8 mouse cellular contexts compared by ENCODE assay signal in the genomic region with DNA sequence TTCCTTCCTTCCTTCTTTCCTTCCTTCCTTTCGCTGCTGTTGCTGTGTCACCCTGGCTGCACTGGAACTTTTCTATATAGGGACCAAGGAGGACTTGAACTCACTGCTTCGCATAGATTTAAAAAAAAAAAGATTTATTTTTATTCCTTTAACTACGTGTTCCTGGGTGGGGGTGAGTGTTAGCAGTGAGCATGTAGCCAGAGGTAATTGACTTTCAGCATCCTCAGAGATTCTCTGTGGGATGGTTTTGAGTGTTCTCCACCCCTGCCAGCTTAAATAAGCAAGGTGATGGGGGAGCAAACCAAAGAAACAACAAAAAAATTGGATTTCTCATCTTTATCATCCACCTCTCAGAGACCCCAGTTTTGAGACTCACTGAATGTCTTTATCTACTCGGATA. TPM values are rescaled to one million over a fixed set of nuclear protein-coding genes. Genes with fewer than 3 reads are reported as not detected.
A peak's percentile ranks its signal among the peaks of the same experiment; 100 is the strongest.
DNase-seq lines count a peak whose midpoint lies in the region; ATAC-seq lines count a peak whose summit lies in the region.

No protein-coding gene starts in this region.

- WGBS in kidney, embryonic 15.5 days, result 73% methylated on average over 4 of the region's 4 CpGs
- WGBS in embryonic facial prominence, embryonic 11.5 days, result 74% methylated on average over 4 of the region's 4 CpGs
- 74% methylated on average over 4 of the region's 4 CpGs for WGBS in hindbrain, embryonic 16.5 days
- 74% methylated on average over 4 of the region's 4 CpGs for WGBS in midbrain, embryonic 14.5 days

- peak overlapping the region; percentile 98 for H3K4me3 ChIP-seq in kidney, embryonic 15.5 days (replicated peaks)
- peak overlapping the region; percentile 94 for H3K4me3 ChIP-seq in embryonic facial prominence, embryonic 11.5 days (ENCODE audit: low read depth, low read length)
- peak overlapping the region; percentile 61 for H3K4me3 ChIP-seq in hindbrain, embryonic 16.5 days (ENCODE audit: low read length)
- H3K4me3 ChIP-seq in midbrain, embryonic 14.5 days (replicated peaks; ENCODE audit: low read depth, low read length), result peak overlapping the region; percentile 86; the same call in 1 of the 2 replicates

- peaks cover 21% of the 10 kb centered on the region for H3K4me1 ChIP-seq in kidney, embryonic 15.5 days
- H3K4me1 ChIP-seq in embryonic facial prominence, embryonic 11.5 days (ENCODE audit: control insufficient read depth, insufficient read depth, low read length), result peaks cover 3% of the 10 kb centered on the region; the same call in 1 of the 2 replicates
- peaks cover 11% of the 10 kb centered on the region for H3K4me1 ChIP-seq in hindbrain, embryonic 16.5 days (ENCODE audit: control insufficient read depth, insufficient read depth, low read depth, low read length)
- H3K4me1 ChIP-seq in midbrain, embryonic 14.5 days (ENCODE audit: control insufficient read depth, insufficient read depth, low read length), result peaks cover 7% of the 10 kb centered on the region

- H3K27me3 ChIP-seq in kidney, embryonic 15.5 days, result no peaks in the 10 kb centered on the region
- no peaks in the 10 kb centered on the region for H3K27me3 ChIP-seq in embryonic facial prominence, embryonic 11.5 days (ENCODE audit: control insufficient read depth, insufficient read depth, low read length)
- no peaks in the 10 kb centered on the region for H3K27me3 ChIP-seq in hindbrain, embryonic 16.5 days (replicated peaks; ENCODE audit: control insufficient read depth, insufficient read depth, low read length)
- H3K27me3 ChIP-seq in midbrain, embryonic 14.5 days (ENCODE audit: control insufficient read depth, insufficient read depth, low read length), result no peaks in the 10 kb centered on the region

- no peak for DNase-seq in kidney, postnatal 14 days
- DNase-seq in embryonic facial prominence, embryonic 11.5 days (ENCODE audit: low spot score), result no peak
- no peak for DNase-seq in midbrain, embryonic 14.5 days
- DNase-seq in cerebellum, adult 11-12 months, result no peak
- no peak for DNase-seq in spleen, adult 18-20 months
- DNase-seq in right cerebral cortex, postnatal 36 days (ENCODE audit: low spot score in 2 of 2), result no peak

- H3K9me3 ChIP-seq in kidney, embryonic 15.5 days (replicated peaks), result no peaks in the 10 kb centered on the region
- no peaks in the 10 kb centered on the region for H3K9me3 ChIP-seq in embryonic facial prominence, embryonic 11.5 days (replicated peaks; ENCODE audit: control insufficient read depth, low read length)
- H3K9me3 ChIP-seq in hindbrain, embryonic 16.5 days (ENCODE audit: control insufficient read depth, low read length), result no peaks in the 10 kb centered on the region
- H3K9me3 ChIP-seq in midbrain, embryonic 14.5 days (ENCODE audit: control insufficient read depth, low read length), result no peaks in the 10 kb centered on the region

- ATAC-seq in kidney, embryonic 15.5 days (replicated peaks; ENCODE audit: low FRiP score), result no peak
- no peak for ATAC-seq in embryonic facial prominence, embryonic 11.5 days (replicated peaks; ENCODE audit: insufficient number of reproducible peaks, low FRiP score, low TSS enrichment, low read depth)
- ATAC-seq in hindbrain, embryonic 16.5 days, result no peak
- no peak for ATAC-seq in midbrain, embryonic 14.5 days (ENCODE audit: low FRiP score, low TSS enrichment)

- peaks cover 21% of the 10 kb centered on the region for H3K36me3 ChIP-seq in kidney, embryonic 15.5 days
- peaks cover 4% of the 10 kb centered on the region for H3K36me3 ChIP-seq in embryonic facial prominence, embryonic 11.5 days (replicated peaks; ENCODE audit: control insufficient read depth, insufficient read depth, low read depth, low read length)
- H3K36me3 ChIP-seq in hindbrain, embryonic 16.5 days (ENCODE audit: control insufficient read depth, insufficient read depth, low read length), result peaks cover 11% of the 10 kb centered on the region; the same call in 1 of the 2 replicates
- peaks cover 21% of the 10 kb centered on the region for H3K36me3 ChIP-seq in midbrain, embryonic 14.5 days (ENCODE audit: control insufficient read depth, insufficient read depth, low read length)

- H3K27ac ChIP-seq in kidney, embryonic 15.5 days, result peak overlapping the region; percentile 89; the same call in 1 of the 2 replicates
- no peak overlapping the region for H3K27ac ChIP-seq in embryonic facial prominence, embryonic 11.5 days (replicated peaks; ENCODE audit: low read depth, low read length)
- H3K27ac ChIP-seq in hindbrain, embryonic 16.5 days (ENCODE audit: low read depth, low read length), result peak overlapping the region; percentile 73; the same call in 1 of the 2 replicates
- peak overlapping the region; percentile 66; the same call in 1 of the 2 replicates for H3K27ac ChIP-seq in midbrain, embryonic 14.5 days (replicated peaks; ENCODE audit: low read depth, low read length)

- H3K9ac ChIP-seq in kidney, embryonic 15.5 days, result 0 out of 2 replicates have a peak overlapping the region, but pooled peaks have one; percentile 36
- H3K9ac ChIP-seq in embryonic facial prominence, embryonic 11.5 days (replicated peaks; ENCODE audit: low read length), result no peak overlapping the region; the same call in 1 of the 2 replicates
- no peak overlapping the region for H3K9ac ChIP-seq in hindbrain, embryonic 16.5 days (ENCODE audit: low read depth, low read length)
- no peak overlapping the region for H3K9ac ChIP-seq in midbrain, embryonic 14.5 days (replicated peaks; ENCODE audit: low read length)

- peak overlapping the region; percentile 60 for H3K4me2 ChIP-seq in kidney, embryonic 15.5 days
- peak overlapping the region; percentile 19; the same call in 1 of the 2 replicates for H3K4me2 ChIP-seq in embryonic facial prominence, embryonic 11.5 days (ENCODE audit: low read depth, low read length)
- peak overlapping the region; percentile 51 for H3K4me2 ChIP-seq in hindbrain, embryonic 16.5 days (ENCODE audit: low read length)
- H3K4me2 ChIP-seq in midbrain, embryonic 14.5 days (ENCODE audit: low read length), result peak overlapping the region; percentile 38

RNA-seq across cellular contexts. Expression of a gene that starts 0.6 kb away (rescaled TPM):
- 519 and 585 TPM in 2 replicates for polyA plus RNA-seq in kidney, embryonic 15.5 days (2015; fragmentation: Nextera tagmentation; extraction: Ambion mirVana)
- 533 and 564 TPM in 2 replicates for polyA plus RNA-seq in embryonic facial prominence, embryonic 11.5 days (2014; fragmentation: Nextera tagmentation; extraction: Ambion mirVana)
- 342 and 347 TPM in 2 replicates for polyA plus RNA-seq in hindbrain, embryonic 16.5 days (2015; fragmentation: Nextera tagmentation; extraction: Ambion mirVana)
- polyA plus RNA-seq in midbrain, embryonic 14.5 days (2014; fragmentation: Nextera tagmentation; extraction: Ambion mirVana), result 327 and 369 TPM in 2 replicates

RNA-seq across cellular contexts. Expression of a gene that starts 8.7 kb away (rescaled TPM):
- polyA plus RNA-seq in kidney, embryonic 15.5 days (2015; fragmentation: Nextera tagmentation; extraction: Ambion mirVana), result 21.8 and 22.8 TPM in 2 replicates
- polyA plus RNA-seq in embryonic facial prominence, embryonic 11.5 days (2014; fragmentation: Nextera tagmentation; extraction: Ambion mirVana), result 26.2 and 29.7 TPM in 2 replicates
- 13.9 and 14.5 TPM in 2 replicates for polyA plus RNA-seq in hindbrain, embryonic 16.5 days (2015; fragmentation: Nextera tagmentation; extraction: Ambion mirVana)
- polyA plus RNA-seq in midbrain, embryonic 14.5 days (2014; fragmentation: Nextera tagmentation; extraction: Ambion mirVana), result 9.0 and 9.9 TPM in 2 replicates

RNA-seq across cellular contexts. Expression of a gene that starts 12.8 kb away (rescaled TPM):
- 13.6 and 15.8 TPM in 2 replicates for polyA plus RNA-seq in kidney, embryonic 15.5 days (2015; fragmentation: Nextera tagmentation; extraction: Ambion mirVana)
- 12.1 and 12.6 TPM in 2 replicates for polyA plus RNA-seq in embryonic facial prominence, embryonic 11.5 days (2014; fragmentation: Nextera tagmentation; extraction: Ambion mirVana)
- 25.1 TPM in 2 replicates for polyA plus RNA-seq in hindbrain, embryonic 16.5 days (2015; fragmentation: Nextera tagmentation; extraction: Ambion mirVana)
- polyA plus RNA-seq in midbrain, embryonic 14.5 days (2014; fragmentation: Nextera tagmentation; extraction: Ambion mirVana), result 21.9 and 22.1 TPM in 2 replicates

RNA-seq across cellular contexts. Expression of a gene that starts 39.0 kb away (rescaled TPM):
- polyA plus RNA-seq in kidney, embryonic 15.5 days (2015; fragmentation: Nextera tagmentation; extraction: Ambion mirVana), result 72.5 and 73.1 TPM in 2 replicates
- 92.2 and 95.1 TPM in 2 replicates for polyA plus RNA-seq in embryonic facial prominence, embryonic 11.5 days (2014; fragmentation: Nextera tagmentation; extraction: Ambion mirVana)
- polyA plus RNA-seq in hindbrain, embryonic 16.5 days (2015; fragmentation: Nextera tagmentation; extraction: Ambion mirVana), result 64.1 and 66.3 TPM in 2 replicates
- 71.8 and 73.4 TPM in 2 replicates for polyA plus RNA-seq in midbrain, embryonic 14.5 days (2014; fragmentation: Nextera tagmentation; extraction: Ambion mirVana)

RNA-seq across cellular contexts. Expression of a gene that starts 39.0 kb away (rescaled TPM):
- 72.8 and 78.7 TPM in 2 replicates for polyA plus RNA-seq in kidney, embryonic 15.5 days (2015; fragmentation: Nextera tagmentation; extraction: Ambion mirVana)
- polyA plus RNA-seq in embryonic facial prominence, embryonic 11.5 days (2014; fragmentation: Nextera tagmentation; extraction: Ambion mirVana), result 81.5 and 90.1 TPM in 2 replicates
- 36.3 and 40.2 TPM in 2 replicates for polyA plus RNA-seq in hindbrain, embryonic 16.5 days (2015; fragmentation: Nextera tagmentation; extraction: Ambion mirVana)
- 51.1 and 59.7 TPM in 2 replicates for polyA plus RNA-seq in midbrain, embryonic 14.5 days (2014; fragmentation: Nextera tagmentation; extraction: Ambion mirVana)
